Mouse (Mus musculus) lung, postnatal 4 days (tissue): ENCODE measurements around the gene Cipc.

Source experiments
- DNase-seq, 2 experiments: peaks; one replicate each; pipeline ENCODE4 v3.0.0; 2021

Cipc gene

GRCm38 (mm10) chr12:86961589-86962344 is 14.9 kb downstream of the Cipc start:
- peak; percentile 65 to 79 for DNase-seq

- DNase-seq, result peak in 1 of 2 experiments; percentile 57
These were observed 17.6 kb downstream of the Cipc start for GRCm38 (mm10) chr12:86964278-86965057.

GRCm38 (mm10) chr12:86965237-86965799 is 18.5 kb downstream of the Cipc start:
- DNase-seq, result peak in 1 of 2 experiments; percentile 30

- peak in 1 of 2 experiments; percentile 23 for DNase-seq
These were observed 21.8 kb downstream of the Cipc start for GRCm38 (mm10) chr12:86968468-86969219.

- DNase-seq, result peak in 1 of 2 experiments; percentile 1
These were observed 22.4 kb downstream of the Cipc start for GRCm38 (mm10) chr12:86969220-86969601.

GRCm38 (mm10) chr12:86971089-86971488 is 24.2 kb downstream of the Cipc start:
- no peak for DNase-seq

- DNase-seq, result peak; percentile 68 to 85
These were observed 26.4 kb downstream of the Cipc start for GRCm38 (mm10) chr12:86973216-86973615.

- DNase-seq, result no peak
These were observed 26.9 kb downstream of the Cipc start for GRCm38 (mm10) chr12:86973706-86974105.

GRCm38 (mm10) chr12:86974387-86975288 is 27.8 kb downstream of the Cipc start:
- peak; percentile 77 to 84 for DNase-seq

- no peak for DNase-seq
These were observed 28.9 kb downstream of the Cipc start for GRCm38 (mm10) chr12:86975761-86976160.

- DNase-seq, result no peak
These were observed 29.8 kb downstream of the Cipc start for GRCm38 (mm10) chr12:86976511-86977168.

GRCm38 (mm10) chr12:86977833-86978232 is 31.0 kb downstream of the Cipc start:
- DNase-seq, result no peak

- DNase-seq, result no peak
These were observed 34.3 kb downstream of the Cipc start for GRCm38 (mm10) chr12:86981180-86981579.

- DNase-seq, result peak; percentile 64 to 67
These were observed 36.8 kb downstream of the Cipc start for GRCm38 (mm10) chr12:86983470-86984193.

- DNase-seq, result peak; percentile 43 to 55
These were observed 37.3 kb downstream of the Cipc start for GRCm38 (mm10) chr12:86984194-86984555.

GRCm38 (mm10) chr12:86986562-86986961 is 39.7 kb downstream of the Cipc start:
- no peak for DNase-seq

GRCm38 (mm10) chr12:86988227-86988626 is 41.4 kb downstream of the Cipc start:
- no peak for DNase-seq

- DNase-seq, result peak in 1 of 2 experiments; percentile 35
These were observed 42.5 kb downstream of the Cipc start for GRCm38 (mm10) chr12:86989378-86989777.

- DNase-seq, result peak; percentile 48 to 58
These were observed 43.3 kb downstream of the Cipc start, which contains the start of gene Zdhhc22 for GRCm38 (mm10) chr12:86989890-86990754. Gene Zdhhc22 (minus strand): TSS chr12:86990430.

GRCm38 (mm10) chr12:86990755-86991110 is 43.9 kb downstream of the Cipc start:
- no peak for DNase-seq
